Mouse (Mus musculus) cerebellum, postnatal 14 days (tissue): ENCODE data around the gene Plekhj1.
"Not testable (repeated sequence)": the region's sequence is repeated elsewhere in the genome, so short reads cannot be mapped to it uniquely, and the experiment has no call there.

ENCODE experiments used
- DNase-seq, 2 experiments: peaks; one replicate each; pipeline ENCODE4 v3.0.0; 2021; ENCODE audit warnings: mixed read lengths in 2 of 2

Plekhj1 gene

DNA sequence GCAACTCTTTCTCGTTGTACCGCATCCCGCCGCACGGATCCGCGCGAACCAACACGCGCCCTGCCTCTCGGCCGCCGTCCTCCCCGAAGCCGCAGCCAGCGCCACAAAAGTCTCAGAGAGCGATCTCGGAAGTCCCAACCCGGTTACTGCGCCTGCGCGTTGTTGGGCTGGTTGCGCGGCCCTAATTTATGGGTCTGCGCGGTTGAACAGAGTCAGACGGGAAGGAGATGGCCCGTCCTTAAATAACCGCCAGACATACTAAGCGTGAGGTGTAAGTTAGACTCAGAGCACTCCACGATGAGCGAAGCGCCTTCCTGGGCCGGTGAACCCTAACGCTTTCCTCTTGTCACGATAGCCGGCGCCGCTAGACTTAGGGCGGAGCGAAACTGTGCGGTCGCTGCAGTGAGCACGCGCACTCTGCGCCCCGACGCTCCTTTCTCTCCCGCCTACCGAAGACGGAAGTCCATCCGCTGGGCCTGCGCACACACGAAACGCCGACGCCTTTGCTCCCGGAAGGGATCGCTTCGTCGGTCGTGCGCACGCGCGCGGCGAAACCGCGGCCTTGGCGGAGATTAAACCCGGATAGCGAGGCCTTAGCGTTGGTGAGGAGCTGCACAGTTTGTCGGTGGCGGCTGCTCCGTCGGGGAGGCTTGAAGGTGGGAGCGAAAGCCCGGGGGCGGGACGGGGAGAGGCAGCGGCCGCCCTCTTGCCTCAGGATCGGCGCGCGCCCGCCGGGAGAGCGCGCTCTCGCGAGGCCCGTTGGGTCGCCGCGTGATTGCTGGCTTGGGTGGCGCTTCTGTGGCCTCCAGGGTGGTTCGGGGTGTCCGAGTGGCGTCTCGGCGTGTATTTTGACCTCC is at the start of gene Plekhj1, which contains the start of gene Sf3a2:
Gene Plekhj1 (minus strand): TSS at position 477 of the 857 bp plus-strand sequence.
Gene Sf3a2 (plus strand): TSS at position 49 of the 857 bp plus-strand sequence.
- peak; percentile 98 for DNase-seq

DNA sequence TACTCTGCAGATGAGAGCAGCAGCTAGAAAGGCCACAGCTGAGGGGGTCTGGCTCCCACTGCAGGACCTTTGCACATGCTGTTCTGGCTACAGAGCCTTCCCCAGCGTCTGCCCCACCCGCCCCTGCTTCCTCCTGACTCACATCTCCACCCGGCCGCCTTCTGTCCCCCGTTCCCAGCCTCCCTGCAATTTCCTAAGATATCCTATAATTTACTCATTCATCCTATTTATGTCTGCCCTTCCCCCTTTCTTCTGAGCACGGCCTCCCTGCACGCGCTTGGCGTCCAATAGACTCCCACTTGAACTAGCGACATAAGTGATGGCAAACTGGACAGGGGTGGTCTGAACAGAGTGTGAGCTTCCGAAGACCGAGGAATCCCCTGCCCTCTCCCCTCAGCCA is 47.3 kb upstream of the Plekhj1 start:
- no peak for DNase-seq

- DNase-seq, result peak; percentile 74 to 84
Observed at GRCm38 (mm10) chr10:80845055-80845693, 46.7 kb upstream of the Plekhj1 start.

DNA sequence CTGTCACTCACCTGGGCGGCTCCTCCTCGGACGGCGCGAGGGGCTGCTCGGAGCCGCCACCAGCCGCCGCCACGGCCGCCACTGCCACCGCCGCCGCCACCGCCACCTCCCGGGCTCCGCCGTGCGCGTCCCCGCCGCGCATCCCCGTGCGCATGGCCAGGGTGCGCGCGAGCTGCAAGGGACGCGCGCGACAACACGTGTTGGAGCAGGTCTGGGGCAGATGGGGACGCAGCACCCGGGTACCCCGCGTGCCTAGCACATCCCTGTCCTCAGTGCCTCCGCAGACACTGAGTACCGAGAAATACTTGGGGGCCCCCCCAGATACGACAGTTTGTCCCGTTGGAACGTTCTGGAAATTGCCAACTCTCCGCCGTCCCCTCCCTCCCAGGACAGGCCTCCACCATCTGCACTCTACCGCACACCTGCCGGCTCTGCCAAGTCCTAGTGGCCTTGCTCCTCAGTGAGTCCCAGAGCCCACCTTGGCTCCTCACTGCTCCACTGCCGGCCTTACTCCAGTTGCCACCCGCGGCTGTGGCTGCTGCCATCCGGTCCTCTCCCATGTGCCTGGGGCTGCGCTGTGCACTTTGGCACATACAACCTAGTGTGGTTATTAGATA is 45.6 kb upstream of the Plekhj1 start, which contains the start of gene Lingo3:
Gene Lingo3 (minus strand): TSS at position 109 of the 617 bp plus-strand sequence.
- peak; percentile 84 to 85 for DNase-seq

GRCm38 (mm10) chr10:80843087-80843930 is 44.9 kb upstream of the Plekhj1 start:
- peak in 1 of 2 experiments; percentile 54 for DNase-seq

GRCm38 (mm10) chr10:80842334-80842733 is 43.9 kb upstream of the Plekhj1 start:
- DNase-seq, result no peak

DNA sequence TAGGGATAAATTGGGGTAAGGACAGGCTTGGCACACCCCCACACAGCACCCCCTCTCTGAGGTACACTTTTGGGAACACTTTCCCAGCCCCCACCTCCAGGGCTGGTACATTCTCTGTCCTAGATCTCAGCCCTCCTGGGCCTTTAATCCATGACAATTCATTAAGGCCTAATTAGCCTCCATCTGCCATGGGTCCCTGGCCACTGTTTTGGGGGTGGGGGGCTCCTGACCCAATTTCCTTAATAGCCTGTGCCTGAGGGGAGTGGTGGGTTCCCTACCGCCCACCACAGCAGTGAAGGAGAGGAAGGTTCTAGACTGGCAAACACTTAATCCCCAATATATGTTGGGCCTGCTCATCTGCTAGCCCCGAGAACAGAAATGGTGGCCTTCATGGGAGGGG is 43.3 kb upstream of the Plekhj1 start:
- no peak for DNase-seq

GRCm38 (mm10) chr10:80839848-80840247 is 41.4 kb upstream of the Plekhj1 start:
- no peak for DNase-seq

DNA sequence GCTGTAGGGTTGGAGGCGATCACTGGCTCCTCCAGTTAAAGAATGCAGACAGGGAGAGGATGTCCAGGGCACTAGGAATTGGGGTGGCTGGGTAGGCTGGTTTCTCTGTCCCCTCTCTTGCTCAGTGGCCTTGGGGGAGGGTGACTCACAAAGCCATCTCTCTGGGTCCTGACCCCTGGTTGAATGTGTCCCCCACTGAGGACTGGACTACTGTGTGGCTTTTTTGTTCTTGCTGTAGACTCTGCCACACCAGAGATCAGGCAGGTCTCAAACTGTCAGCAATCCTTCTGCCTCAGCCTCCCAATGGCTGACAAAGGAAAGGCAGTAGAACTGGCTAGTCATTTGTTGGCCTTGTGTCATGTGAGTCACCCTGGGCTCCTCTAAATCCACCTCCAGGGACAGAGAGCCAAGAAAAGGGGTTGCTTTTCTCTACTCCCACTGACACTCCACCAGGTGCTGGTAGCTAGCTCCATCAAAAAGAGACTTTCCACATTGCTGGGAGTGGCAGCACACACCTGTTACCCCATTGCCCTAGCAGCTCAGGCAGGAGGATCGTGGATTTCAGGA is 40.0 kb upstream of the Plekhj1 start:
- DNase-seq, result no peak

- DNase-seq, result peak; percentile 58 to 60
Observed at GRCm38 (mm10) chr10:80837827-80838226, 39.4 kb upstream of the Plekhj1 start.

- peak; percentile 79 to 82 for DNase-seq
Observed at GRCm38 (mm10) chr10:80836949-80837379, 38.5 kb upstream of the Plekhj1 start.

- peak; percentile 47 to 55 for DNase-seq
Observed at GRCm38 (mm10) chr10:80835617-80836016, 37.2 kb upstream of the Plekhj1 start.

DNA sequence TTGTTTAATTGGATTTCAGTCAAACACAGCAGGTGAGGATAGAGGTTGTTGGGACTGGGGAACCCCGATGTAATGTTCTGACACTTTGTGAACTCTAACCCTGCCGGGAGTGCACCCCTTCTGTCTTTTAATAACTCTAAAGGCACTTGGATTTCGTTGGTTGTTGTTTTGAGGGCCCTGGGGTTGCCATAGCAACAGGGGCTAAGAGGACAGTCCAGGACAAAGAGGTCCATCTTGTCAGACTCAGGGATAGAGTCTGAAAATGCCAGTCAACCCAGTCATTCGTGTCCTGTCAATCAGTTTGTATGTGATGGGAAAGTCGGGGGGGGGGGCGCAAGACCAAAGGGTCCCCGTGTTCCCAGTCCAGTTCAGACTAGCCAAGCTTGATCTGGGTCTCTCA is 34.4 kb upstream of the Plekhj1 start:
- DNase-seq, result no peak

DNA sequence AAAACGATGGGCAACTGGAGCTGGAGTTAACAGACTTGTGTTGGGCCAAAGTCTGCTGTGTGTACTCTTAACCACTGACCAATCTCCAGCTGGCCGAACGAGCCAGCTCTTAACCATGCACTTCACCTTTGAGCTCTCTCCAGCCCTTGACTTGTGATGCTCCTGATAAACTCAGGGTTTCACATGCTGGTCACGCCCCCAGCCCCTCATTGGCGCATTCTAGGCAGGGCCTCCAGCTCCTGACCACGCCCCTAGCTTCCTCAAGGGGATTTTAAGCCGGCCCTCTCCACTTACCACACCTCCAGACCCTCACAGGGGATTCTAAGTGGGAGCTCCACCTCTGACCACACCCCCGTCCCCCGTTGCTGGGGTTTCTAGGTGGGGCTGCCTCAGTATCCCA is 32.7 kb upstream of the Plekhj1 start:
- peak in 1 of 2 experiments; percentile 50 for DNase-seq

- DNase-seq, result no peak
Observed at GRCm38 (mm10) chr10:80829359-80830278, 31.2 kb upstream of the Plekhj1 start.

- not testable (repeated sequence) for DNase-seq
Observed at GRCm38 (mm10) chr10:80828587-80828986, 30.2 kb upstream of the Plekhj1 start.

DNA sequence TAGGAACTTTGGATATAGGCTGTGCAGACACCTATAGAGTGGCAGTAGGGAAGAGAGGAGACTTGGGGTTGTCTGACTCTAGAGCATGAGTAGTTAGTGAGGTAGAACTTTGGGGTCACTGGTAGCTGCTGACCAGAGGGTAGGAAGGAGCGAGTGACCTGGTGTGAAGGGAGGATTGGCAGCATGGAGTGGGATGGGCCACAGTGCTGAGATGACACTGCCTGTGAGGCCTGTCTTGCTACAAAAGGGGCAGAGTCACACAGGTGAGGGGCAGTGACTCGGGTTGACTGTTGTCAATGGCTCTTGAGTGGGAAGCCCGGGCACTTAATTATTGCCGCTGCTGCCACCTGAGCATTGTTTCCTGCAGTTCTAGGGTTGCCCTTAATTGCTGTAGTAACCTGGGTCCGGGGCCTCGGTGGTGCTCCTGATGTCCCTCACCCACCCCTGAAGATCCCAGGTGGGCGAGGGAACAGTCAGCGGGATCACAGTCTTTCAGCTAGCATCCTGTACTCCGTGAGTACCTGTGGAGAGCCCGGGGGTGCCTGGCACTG is 29.5 kb upstream of the Plekhj1 start:
- DNase-seq, result no peak

- no peak for DNase-seq
Observed at GRCm38 (mm10) chr10:80827063-80827869, 28.8 kb upstream of the Plekhj1 start.
